Mouse (Mus musculus) kidney, embryonic 16.5 days (tissue): ENCODE measurements around the gene Cacna1a. TPM values are rescaled to one million over a fixed set of nuclear protein-coding genes. Genes with fewer than 3 reads are reported as not detected.

Experiments used
- ATAC-seq: fragments of 200-750 bp; cut with Nextera tagmentation; 2 replicates; pipeline ENCODE4 v1.8.0; 2017; ENCODE audit warnings: moderate TSS enrichment; ENCODE audit not compliant: low FRiP score, low TSS enrichment
- H3K27ac ChIP-seq: fragments of 300-500 bp; sonication (generic); 2 replicates; pipeline ENCODE4 v1.5.1; 2014; ENCODE audit warnings: low read length
- H3K27me3 ChIP-seq: fragments of 300-500 bp; sonication (generic); 2 replicates; pipeline ENCODE4 v1.6.1; 2014; ENCODE audit warnings: low read length, control low read depth, mixed read lengths; ENCODE audit not compliant: insufficient read depth
- H3K36me3 ChIP-seq: fragments of 300-500 bp; sonication (generic); 2 replicates; pipeline ENCODE4 v1.6.1; 2014; ENCODE audit warnings: low read length, control low read depth, mixed read lengths; ENCODE audit not compliant: insufficient read depth
- H3K4me1 ChIP-seq: fragments of 300-500 bp; sonication (generic); 2 replicates; pipeline ENCODE4 v1.6.1; 2014; ENCODE audit warnings: low read length, control low read depth, mixed read lengths; ENCODE audit not compliant: insufficient read depth
- H3K4me2 ChIP-seq: fragments of 300-500 bp; sonication (generic); replicated peaks from 2 replicates; pipeline ENCODE4 v1.6.1; 2014; ENCODE audit warnings: low read depth, low read length
- H3K4me3 ChIP-seq: fragments of 300-500 bp; sonication (generic); 2 replicates; pipeline ENCODE4 v1.5.1; 2014; ENCODE audit warnings: mild to moderate bottlenecking, low read length
- H3K9ac ChIP-seq: fragments of 300-500 bp; sonication (generic); replicated peaks from 2 replicates; pipeline ENCODE4 v1.6.1; 2014; ENCODE audit warnings: low read length
- H3K9me3 ChIP-seq: fragments of 300-500 bp; sonication (generic); 2 replicates; pipeline ENCODE4 v1.6.1; 2016; ENCODE audit warnings: low read length, control low read depth
- WGBS: fragments of 180-500 bp; shearing (Covaris S2); extraction: QIAGEN DNeasy Blood & Tissue Kit; methylation state at CpG from one replicate; pipeline ENCODE4 v1.1.7; 2014; 5-methylcytosine and 5-hydroxymethylcytosine counted together
- polyA plus RNA-seq: library from polyadenylated mRNA; unstranded; fragments of >200 nt; fragmentation: Nextera tagmentation; extraction: Ambion mirVana; gene quantifications from 2 replicates; pipeline ENCODE4 v1.2.1, GENCODE M21; 2015

Cacna1a gene
- polyA plus RNA-seq, 1 experiment from 2014 or later: 2.0 TPM

DNA sequence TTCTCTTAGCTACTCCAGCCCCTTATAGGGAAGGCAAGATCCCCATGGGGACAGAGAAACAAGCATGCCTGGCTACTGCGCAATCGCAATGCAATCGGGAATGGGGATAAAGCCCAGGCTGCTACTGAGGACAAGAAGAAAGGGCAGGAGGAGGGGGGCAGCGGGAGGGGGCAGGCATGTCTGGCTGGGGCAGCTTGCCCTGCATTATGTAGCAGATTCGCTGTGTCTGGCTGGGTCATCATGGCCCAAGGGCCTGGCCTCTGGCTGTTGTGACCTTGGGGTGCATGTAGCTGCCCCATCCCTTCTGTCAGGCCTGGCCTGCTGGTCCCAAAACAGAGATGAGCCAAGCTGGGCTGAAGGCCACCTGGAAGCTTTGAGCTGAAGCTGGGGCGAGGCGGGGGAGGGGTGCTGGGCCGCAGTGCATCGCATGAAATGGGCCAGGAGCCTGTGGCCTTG lies 246.6 kb downstream of the Cacna1a start:
- Histone ChIP-seq H3K4me3 (no peak overlapping the region), H3K36me3 (no peaks in the 10 kb centered on the region), H3K4me1 (peaks cover 26% of the 10 kb centered on the region), H3K27me3 (no peaks in the 10 kb centered on the region), H3K9ac (no peak overlapping the region; the same call in 1 of the 2 replicates), H3K27ac (no peak overlapping the region), H3K4me2 (no peak overlapping the region), H3K9me3 (no peaks in the 10 kb centered on the region)
- 53% methylated on average over 9 of the region's 9 CpGs for WGBS
- ATAC-seq: no peak

DNA sequence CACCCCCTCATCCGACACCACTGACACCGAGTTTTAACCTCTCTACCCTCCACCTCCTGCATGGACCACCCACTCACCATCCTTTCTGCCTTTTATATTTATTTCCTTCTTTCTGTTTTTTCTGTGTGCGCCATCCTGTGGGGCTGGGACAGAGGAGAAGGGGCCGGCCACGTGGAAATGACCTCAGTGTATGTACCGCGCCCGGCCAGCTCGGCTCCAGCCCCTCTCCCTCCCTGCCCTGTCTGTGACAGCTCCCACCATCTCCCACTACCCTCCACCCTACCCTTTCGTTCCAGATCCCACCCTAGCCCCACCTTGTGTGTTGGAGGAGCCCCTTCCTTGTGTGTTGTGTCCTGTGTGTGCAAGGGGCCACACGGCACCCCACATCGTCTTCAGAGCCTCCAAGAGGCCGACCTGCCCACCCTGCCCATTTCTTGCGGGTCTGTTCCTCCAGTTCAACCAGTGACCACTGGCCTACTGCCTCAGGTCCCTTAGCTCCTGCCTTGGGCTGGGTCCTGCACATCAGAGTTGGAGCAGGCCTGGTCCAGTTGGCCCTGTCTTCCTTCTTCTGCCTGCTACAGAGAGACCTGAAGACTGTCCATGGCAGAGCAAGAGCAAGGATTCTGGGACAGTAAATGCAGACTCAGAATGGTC lies 247.3 kb downstream of the Cacna1a start:
- Histone ChIP-seq H3K27me3 (no peaks in the 10 kb centered on the region), H3K36me3 (no peaks in the 10 kb centered on the region), H3K9ac (no peak overlapping the region; the same call in 1 of the 2 replicates), H3K9me3 (no peaks in the 10 kb centered on the region), H3K4me1 (peaks cover 26% of the 10 kb centered on the region), H3K27ac (peak overlapping the region; percentile 40; the same call in 1 of the 2 replicates), H3K4me2 (no peak overlapping the region), H3K4me3 (no peak overlapping the region)
- 59% methylated on average over 14 of the region's 14 CpGs for WGBS
- ATAC-seq: no peak

DNA sequence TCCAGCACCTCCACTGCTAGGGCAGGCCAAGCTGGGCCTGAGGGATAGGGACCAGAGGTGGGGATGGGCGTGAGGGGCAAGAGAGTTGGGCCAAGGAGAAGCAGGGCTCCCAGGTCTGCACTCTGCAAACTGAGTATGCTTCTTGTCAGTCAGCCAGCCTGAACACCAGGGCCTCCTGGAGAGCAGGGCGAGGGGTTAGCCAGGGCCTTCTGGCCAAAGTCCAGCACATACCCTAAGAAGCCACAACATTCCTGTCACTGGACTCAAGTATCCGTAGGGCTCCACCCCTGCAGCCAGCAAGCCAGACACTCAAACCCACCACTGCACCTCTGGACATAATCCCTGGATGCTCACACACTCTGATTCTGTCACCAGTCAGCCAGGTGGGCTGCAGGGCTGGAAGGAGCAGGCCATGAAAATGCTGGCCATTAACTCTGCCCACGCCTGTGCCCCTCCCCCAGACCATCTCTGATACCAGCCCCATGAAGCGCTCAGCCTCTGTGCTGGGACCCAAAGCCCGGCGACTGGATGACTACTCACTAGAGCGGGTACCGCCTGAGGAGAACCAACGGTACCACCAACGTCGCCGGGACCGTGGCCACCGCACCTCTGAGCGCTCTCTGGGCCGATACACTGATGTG lies 247.9 kb downstream of the Cacna1a start:
- H3K9ac ChIP-seq: no peak overlapping the region
- 74% methylated on average over 17 of the region's 17 CpGs for WGBS
- H3K9me3 ChIP-seq: no peaks in the 10 kb centered on the region
- H3K27ac ChIP-seq: peak overlapping the region; percentile 49; the same call in 1 of the 2 replicates
- no peaks in the 10 kb centered on the region for H3K36me3 ChIP-seq
- peaks cover 26% of the 10 kb centered on the region for H3K4me1 ChIP-seq
- no peak overlapping the region for H3K4me3 ChIP-seq
- ATAC-seq: peak; percentile 11
- H3K4me2 ChIP-seq: no peak overlapping the region
- H3K27me3 ChIP-seq: no peaks in the 10 kb centered on the region

DNA sequence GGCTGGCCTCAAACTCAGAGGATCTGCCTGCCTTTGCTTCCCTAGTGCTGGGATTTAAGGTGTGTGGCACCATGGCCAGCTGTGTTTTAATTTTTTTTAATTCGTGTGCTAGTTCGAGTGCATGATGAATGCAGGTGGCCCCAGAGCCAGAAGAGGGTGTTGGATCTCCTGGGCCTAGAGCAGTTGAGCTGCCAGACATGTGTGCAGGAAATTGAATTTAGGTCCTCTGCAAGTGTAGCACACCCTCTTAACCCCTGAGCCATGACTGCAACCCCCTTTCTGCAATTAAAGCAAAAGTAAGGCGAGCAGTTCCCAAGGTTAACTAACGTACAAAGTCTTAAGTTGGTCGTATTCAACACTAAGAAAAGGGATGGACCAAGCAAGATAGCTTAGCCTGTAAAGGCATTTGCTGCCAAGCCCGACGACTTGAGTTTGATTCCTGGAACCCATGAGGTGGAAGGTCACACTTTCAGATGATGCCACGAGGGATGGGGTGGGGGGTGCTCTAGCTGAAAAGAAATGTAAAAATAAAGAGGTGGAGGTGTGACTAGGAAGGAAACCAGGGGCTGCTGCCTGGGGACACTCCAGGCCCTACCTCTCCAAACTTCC lies 249.8 kb downstream of the Cacna1a start:
- H3K9me3 ChIP-seq: no peaks in the 10 kb centered on the region
- peak overlapping the region; percentile 84 for H3K9ac ChIP-seq
- peak overlapping the region; percentile 89 for H3K27ac ChIP-seq
- H3K4me1 ChIP-seq: peaks cover 26% of the 10 kb centered on the region
- no peaks in the 10 kb centered on the region for H3K36me3 ChIP-seq
- peak overlapping the region; percentile 61 for H3K4me3 ChIP-seq
- WGBS: 27% methylated on average over 8 of the region's 8 CpGs
- peak overlapping the region; percentile 90 for H3K4me2 ChIP-seq
- ATAC-seq: no peak
- H3K27me3 ChIP-seq: no peaks in the 10 kb centered on the region

DNA sequence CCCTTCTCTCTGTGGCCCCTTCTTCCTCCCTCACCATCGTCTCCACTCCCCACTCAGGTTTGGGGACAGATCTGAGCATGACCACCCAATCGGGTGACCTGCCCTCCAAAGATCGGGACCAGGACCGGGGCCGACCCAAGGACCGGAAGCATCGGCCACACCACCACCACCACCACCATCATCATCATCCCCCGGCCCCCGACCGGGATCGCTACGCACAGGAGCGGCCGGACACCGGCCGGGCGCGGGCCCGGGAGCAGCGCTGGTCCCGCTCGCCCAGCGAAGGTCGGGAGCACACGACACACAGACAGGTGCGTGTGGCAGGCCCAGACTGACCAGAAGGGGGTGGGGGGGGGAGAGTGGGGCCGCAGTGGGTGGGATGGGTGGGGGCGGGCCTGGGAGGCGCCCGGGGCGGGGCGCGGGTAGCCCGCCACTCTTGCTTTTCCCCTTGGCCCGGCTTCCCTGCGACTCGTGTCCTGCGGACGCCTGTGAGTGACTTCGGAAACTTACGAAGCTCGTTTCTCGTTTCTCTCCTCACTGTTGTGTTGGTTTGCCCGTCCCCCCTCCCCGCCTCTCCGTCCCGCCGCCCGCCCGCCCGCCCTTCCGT lies 250.4 kb downstream of the Cacna1a start:
- peak overlapping the region; percentile 90 for H3K4me2 ChIP-seq
- under 1% methylated on average over 45 of the region's 52 CpGs for WGBS
- H3K9me3 ChIP-seq: no peaks in the 10 kb centered on the region
- peak overlapping the region; percentile 84 for H3K9ac ChIP-seq
- peaks cover 26% of the 10 kb centered on the region for H3K4me1 ChIP-seq
- ATAC-seq: peak; percentile 50
- H3K4me3 ChIP-seq: peak overlapping the region; percentile 61
- no peaks in the 10 kb centered on the region for H3K36me3 ChIP-seq
- H3K27me3 ChIP-seq: no peaks in the 10 kb centered on the region
- peak overlapping the region; percentile 89 for H3K27ac ChIP-seq

DNA sequence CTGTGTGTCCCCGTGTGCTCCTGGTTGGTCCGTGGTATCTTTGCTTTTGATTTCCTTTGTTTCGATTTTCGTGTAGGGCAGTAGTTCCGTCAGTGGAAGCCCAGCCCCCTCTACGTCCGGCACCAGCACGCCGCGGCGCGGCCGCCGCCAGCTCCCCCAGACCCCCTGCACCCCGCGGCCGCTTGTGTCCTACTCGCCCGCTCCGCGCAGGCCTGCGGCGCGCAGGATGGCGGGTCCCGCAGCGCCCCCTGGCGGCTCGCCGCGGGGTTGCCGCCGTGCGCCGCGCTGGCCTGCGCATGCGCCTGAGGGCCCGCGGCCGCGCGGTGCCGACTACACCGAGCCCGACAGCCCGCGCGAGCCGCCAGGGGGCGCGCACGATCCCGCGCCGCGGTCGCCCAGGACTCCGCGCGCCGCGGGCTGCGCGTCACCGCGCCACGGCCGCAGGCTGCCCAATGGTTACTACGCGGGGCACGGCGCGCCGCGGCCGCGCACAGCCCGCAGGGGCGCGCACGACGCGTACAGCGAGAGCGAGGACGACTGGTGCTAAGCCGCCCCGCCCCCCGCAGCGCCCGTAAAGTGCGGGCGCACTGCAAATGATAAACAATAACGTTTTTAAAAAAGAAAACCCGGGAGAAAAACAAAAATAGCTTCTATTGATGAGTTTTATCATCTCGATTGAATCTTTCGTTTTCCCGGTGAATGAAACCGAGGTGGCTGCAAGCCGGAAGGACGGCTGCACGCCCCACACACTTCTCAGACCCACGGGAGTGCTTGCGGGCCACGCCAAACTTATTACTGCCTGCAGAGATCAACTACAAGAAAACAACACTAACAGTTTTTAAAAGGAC lies 251.1 kb downstream of the Cacna1a start:
- H3K9me3 ChIP-seq: no peaks in the 10 kb centered on the region
- H3K9ac ChIP-seq: peak overlapping the region; percentile 84
- peak overlapping the region; percentile 89 for H3K27ac ChIP-seq
- WGBS: under 1% methylated on average over 80 of the region's 106 CpGs
- H3K4me1 ChIP-seq: peaks cover 26% of the 10 kb centered on the region
- ATAC-seq: peak; percentile 94
- H3K4me3 ChIP-seq: peak overlapping the region; percentile 61
- H3K27me3 ChIP-seq: no peaks in the 10 kb centered on the region
- H3K4me2 ChIP-seq: peak overlapping the region; percentile 90
- no peaks in the 10 kb centered on the region for H3K36me3 ChIP-seq

DNA sequence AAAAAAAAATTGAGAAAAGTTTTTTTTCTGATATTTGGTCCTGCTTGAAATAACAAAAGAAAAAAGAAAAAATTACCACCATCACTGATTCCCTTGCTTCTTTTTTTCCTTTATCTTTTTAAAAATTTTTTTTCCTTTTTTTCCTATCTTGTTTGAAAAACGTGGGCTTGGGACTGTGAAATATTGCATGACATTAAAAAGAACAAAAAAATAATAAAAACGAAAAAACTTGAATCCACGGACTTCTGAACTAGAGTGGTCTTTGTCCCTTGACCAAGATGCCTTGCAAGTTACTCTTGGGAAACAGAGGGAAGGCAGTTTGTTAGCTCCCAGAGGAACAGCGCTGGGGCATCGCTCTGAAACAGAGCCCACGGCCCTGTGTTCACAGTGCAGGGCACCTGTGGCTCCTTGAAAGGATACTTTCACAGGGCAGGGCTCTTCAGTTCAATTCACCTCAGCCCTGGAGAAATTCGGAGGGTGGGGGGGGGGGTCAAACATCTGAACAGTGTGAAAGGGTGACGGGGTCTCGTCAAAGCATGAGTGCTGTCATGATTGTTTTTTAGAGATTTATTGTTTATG lies 251.9 kb downstream of the Cacna1a start:
- H3K4me1 ChIP-seq: peaks cover 22% of the 10 kb centered on the region
- H3K9me3 ChIP-seq: no peaks in the 10 kb centered on the region
- no peaks in the 10 kb centered on the region for H3K36me3 ChIP-seq
- peak overlapping the region; percentile 70 for H3K9ac ChIP-seq
- peak overlapping the region; percentile 62 for H3K4me2 ChIP-seq
- no peaks in the 10 kb centered on the region for H3K27me3 ChIP-seq
- H3K4me3 ChIP-seq: peak overlapping the region; percentile 53
- no peak overlapping the region for H3K27ac ChIP-seq
- WGBS: 27% methylated on average over 9 of the region's 9 CpGs
- ATAC-seq: no peak

DNA sequence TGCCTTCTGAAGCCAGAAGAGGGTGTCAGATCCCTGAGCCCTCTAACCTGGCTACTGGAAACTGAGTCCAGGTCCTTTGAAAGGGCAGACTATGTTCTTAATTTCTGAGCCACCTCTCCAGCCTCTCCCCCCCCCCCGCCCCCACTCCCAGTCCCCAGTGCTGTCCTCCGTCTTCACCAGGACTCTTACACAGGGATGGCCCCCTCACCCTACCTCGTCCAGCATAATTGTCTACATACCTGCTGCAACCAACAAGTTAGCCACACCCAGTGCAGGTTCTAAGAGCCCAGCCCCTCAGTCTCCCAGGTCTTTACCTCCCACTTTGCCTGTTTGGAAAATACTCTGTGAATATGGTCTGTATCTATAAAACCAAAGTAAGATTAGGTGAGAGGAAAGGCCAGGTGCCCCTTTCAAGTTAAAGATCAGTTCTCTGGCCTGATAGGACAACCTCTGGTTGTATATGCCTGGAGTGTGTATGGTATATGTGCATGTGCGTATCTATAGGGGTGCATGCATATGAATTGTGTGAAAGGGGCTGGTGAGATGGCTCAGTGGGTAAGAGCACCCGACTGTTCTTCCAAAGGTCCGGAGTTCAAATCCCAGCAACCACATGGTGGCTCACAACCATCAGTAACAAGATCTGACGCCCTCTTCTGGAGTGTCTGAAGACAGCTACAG lies 252.5 kb downstream of the Cacna1a start:
- H3K4me2 ChIP-seq: no peak overlapping the region; the same call in 1 of the 2 replicates
- H3K9me3 ChIP-seq: no peaks in the 10 kb centered on the region
- H3K9ac ChIP-seq: no peak overlapping the region
- no peak overlapping the region for H3K27ac ChIP-seq
- H3K36me3 ChIP-seq: no peaks in the 10 kb centered on the region
- H3K27me3 ChIP-seq: no peaks in the 10 kb centered on the region
- WGBS: 70% methylated on average over 7 of the region's 7 CpGs
- no peak overlapping the region for H3K4me3 ChIP-seq
- no peak for ATAC-seq
- peaks cover 17% of the 10 kb centered on the region for H3K4me1 ChIP-seq
